Mouse (Mus musculus) kidney, postnatal 25 days (tissue): Measurements from ENCODE around the gene Rab23.

Source experiments
- DNase-seq, 2 experiments: peaks; one replicate each; pipeline ENCODE4 v3.0.0; 2021; ENCODE audit warnings: mixed read lengths in 2 of 2

The Rab23 gene

GRCm38 (mm10) chr1:33768827-33769226 is 49.1 kb downstream of the Rab23 start:
- no peak for DNase-seq

- no peak for DNase-seq
Observed at GRCm38 (mm10) chr1:33771621-33772020, 51.9 kb downstream of the Rab23 start.

GRCm38 (mm10) chr1:33772106-33772505 is 52.4 kb downstream of the Rab23 start:
- no peak for DNase-seq

- no peak for DNase-seq
Observed at GRCm38 (mm10) chr1:33776175-33776611, 56.5 kb downstream of the Rab23 start.

GRCm38 (mm10) chr1:33784561-33784960 is 64.9 kb downstream of the Rab23 start:
- no peak for DNase-seq

GRCm38 (mm10) chr1:33788072-33788471 is 68.4 kb downstream of the Rab23 start:
- no peak for DNase-seq

- DNase-seq = no peak
Observed at GRCm38 (mm10) chr1:33788493-33788892, 68.8 kb downstream of the Rab23 start.
